Mouse (Mus musculus) neutrophil, adult 5-6 weeks (primary cell): ENCODE measurements around the gene Gnptg. TPM values are rescaled to one million over a fixed set of nuclear protein-coding genes. Genes with fewer than 3 reads are reported as not detected.

Experiments
- ATAC-seq: fragments of 151-379, 151-347 bp; 2 replicates; pipeline ENCODE4 v1.8.0; 2017; ENCODE audit warnings: mild to moderate bottlenecking, moderate TSS enrichment; ENCODE audit not compliant: insufficient number of reproducible peaks, poor library complexity, low FRiP score, severe bottlenecking; ENCODE audit errors: extremely low read depth
- total RNA-seq: library from RNA; stranded (forward); fragments of 200-1000 nt; gene quantifications from 2 replicates; pipeline ENCODE4 v1.2.3, GENCODE M21; 2017

Gnptg gene
- total RNA-seq, 1 experiment from 2014 or later: 14.4 TPM

DNA sequence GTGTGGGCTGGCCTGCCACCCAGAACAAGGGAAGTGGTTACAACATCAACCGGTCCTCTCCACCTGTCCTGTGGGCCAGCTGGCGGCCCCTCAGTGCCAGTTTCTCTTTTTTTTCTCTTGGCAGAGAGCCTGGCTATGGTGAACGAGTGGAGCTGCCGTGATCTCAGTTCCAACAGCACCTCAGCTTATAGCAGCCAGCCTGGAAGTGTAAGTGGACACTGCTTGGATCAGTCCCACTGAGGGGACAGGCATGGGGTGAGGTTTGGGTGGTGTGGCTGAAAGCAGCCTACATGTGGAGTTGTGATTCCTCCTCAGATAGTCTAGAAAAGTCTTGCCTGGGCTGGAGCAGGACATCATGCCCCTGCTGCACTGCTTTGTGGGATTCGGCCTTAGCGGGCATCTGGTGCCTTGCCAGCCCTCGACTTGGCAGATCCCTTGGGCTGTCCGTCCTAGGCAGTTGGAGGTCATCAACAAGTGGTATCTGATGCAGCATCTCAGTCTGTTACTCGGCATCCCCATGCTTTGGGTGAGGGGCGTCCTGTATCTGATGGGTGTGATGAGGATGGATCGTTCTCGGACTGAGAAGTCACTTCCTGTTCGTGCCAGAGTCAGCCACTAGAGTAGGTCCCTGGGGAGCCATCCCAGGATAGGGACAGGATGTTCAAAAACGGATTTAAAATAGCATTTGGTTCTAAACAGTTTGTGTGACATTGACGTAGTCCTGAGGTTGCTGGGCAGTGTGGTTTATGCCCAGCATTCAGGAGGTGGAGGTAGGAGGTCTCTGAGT lies 29.1 kb downstream of the Gnptg start:
- no peak for ATAC-seq

GRCm38 (mm10) chr17:25210006-25210405 lies 29.9 kb downstream of the Gnptg start:
- ATAC-seq: no peak

DNA sequence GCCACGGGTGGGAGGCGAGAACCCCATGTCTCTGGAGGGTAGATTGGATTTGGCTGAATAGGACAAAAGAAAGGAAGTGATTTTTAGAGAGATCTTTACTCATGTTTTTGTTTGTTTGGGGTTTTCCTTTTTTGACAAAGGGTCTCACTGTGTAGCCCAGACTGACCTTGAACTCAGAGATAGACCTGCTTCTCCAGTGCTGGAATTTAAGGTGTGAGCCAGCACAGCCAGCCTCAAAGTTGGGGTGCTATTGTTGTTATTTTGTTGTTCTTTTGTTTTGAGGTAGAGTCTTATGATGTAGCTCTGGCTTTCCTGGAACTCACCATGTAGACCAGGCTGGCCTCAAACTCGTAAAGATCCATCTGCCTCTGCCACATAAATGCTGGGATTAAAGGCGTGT lies 37.5 kb downstream of the Gnptg start:
- ATAC-seq: no peak

DNA sequence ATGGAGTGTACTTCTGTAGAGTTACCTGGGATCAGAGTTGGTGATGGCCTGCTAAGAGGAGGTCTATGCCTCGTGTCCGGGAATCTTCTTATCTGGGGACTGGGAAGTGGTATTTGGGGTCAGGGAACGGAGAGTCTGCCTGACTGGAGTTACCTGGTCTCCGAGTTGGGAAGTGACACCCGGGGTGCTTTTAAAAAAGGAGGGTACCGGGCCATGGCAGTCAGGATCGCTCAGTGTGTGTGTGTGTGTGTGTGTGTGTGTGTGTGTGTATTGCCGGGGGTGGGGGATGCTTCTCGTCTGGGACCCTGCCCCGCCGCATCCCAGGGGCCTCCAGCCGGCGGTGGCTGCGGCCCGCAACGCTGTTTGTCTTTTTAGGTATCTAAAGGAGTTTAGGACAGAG lies 50.8 kb downstream of the Gnptg start:
- ATAC-seq: no peak

GRCm38 (mm10) chr17:25188150-25189031 lies 51.5 kb downstream of the Gnptg start, which contains the start of gene Unkl:
Unkl (plus strand) TSS chr17:25188397.
- no peak for ATAC-seq

GRCm38 (mm10) chr17:25187784-25188149 lies 52.2 kb downstream of the Gnptg start:
- ATAC-seq: no peak

GRCm38 (mm10) chr17:25184961-25185360 lies 55.0 kb downstream of the Gnptg start:
- no peak for ATAC-seq

- peak; percentile 94 for ATAC-seq
Observed at GRCm38 (mm10) chr17:25184129-25184691, 55.7 kb downstream of the Gnptg start, which contains the start of gene BC003965. BC003965 (plus strand) TSS chr17:25184554.

Other genes with a start within 250 kb of the Gnptg start
- 18.3 and 20.7 TPM in 2 replicates for gene Cramp1l, start 224.3 kb downstream of the Gnptg start, total RNA-seq
- gene Ift140, start 224.0 kb downstream of the Gnptg start, total RNA-seq: 40.9 and 48.3 TPM in 2 replicates
- gene Tmem204, start 156.5 kb downstream of the Gnptg start, total RNA-seq: not detected in 2 replicates
- gene Telo2, start 124.2 kb downstream of the Gnptg start, total RNA-seq: 17.4 and 19.6 TPM in 2 replicates
- not detected in 2 replicates for gene Ptx4, start 119.4 kb downstream of the Gnptg start, total RNA-seq
- gene Clcn7, start 106.7 kb downstream of the Gnptg start, total RNA-seq: 21.5 and 25.0 TPM in 2 replicates
- gene Ccdc154, start 77.7 kb downstream of the Gnptg start, total RNA-seq: 0.12 TPM in 1 of 2 replicates, not detected in the other
- not detected in 2 replicates for gene Gm38655, start 64.7 kb downstream of the Gnptg start, total RNA-seq
- 6.8 TPM in 2 replicates for gene BC003965, start 55.6 kb downstream of the Gnptg start, total RNA-seq
- 20.4 and 23.8 TPM in 2 replicates for gene Unkl, start 51.7 kb downstream of the Gnptg start, total RNA-seq
- gene Tsr3, start within 50 bp of the Gnptg start, total RNA-seq: 19.8 and 20.5 TPM in 2 replicates
- 5.4 and 7.8 TPM in 2 replicates for gene Baiap3, start 16.2 kb upstream of the Gnptg start, total RNA-seq
- gene Ube2i, start 34.5 kb upstream of the Gnptg start, total RNA-seq: 303 and 329 TPM in 2 replicates
- gene Prss34, start 58.3 kb upstream of the Gnptg start, total RNA-seq: 0.58 TPM in 1 of 2 replicates, not detected in the other
- gene Prss28, start 68.5 kb upstream of the Gnptg start, total RNA-seq: not detected in 2 replicates
- gene Prss29, start 78.5 kb upstream of the Gnptg start, total RNA-seq: not detected in 2 replicates
- not detected in 2 replicates for gene Tpsab1, start 105.4 kb upstream of the Gnptg start, total RNA-seq
- not detected in 2 replicates for gene Tpsb2, start 126.2 kb upstream of the Gnptg start, total RNA-seq
- gene Tpsg1, start 129.1 kb upstream of the Gnptg start, total RNA-seq: not detected in 2 replicates
- gene Cacna1h, start 193.7 kb upstream of the Gnptg start, total RNA-seq: 1.5 and 4.3 TPM in 2 replicates
- not detected in 2 replicates for gene Tekt4, start 214.5 kb upstream of the Gnptg start, total RNA-seq